Mouse (Mus musculus): Measurements from ENCODE around the gene Rasgef1c. TPM values are rescaled to one million over a fixed set of nuclear protein-coding genes. Genes with fewer than 3 reads are reported as not detected.

Gene Rasgef1c
- polyA plus RNA-seq, 1 experiment from 2014 or later: 0.18 TPM

GRCm38 (mm10) chr11:49996398-49996797 lies 94.8 kb downstream of the Rasgef1c start:
- no peak overlapping the region for H3K4me2 ChIP-seq
- H3K9me3 ChIP-seq (replicated peaks): 0 out of 2 replicates have a peak, but pooled peaks cover 3% of the 10 kb centered on the region
- H3K4me1 ChIP-seq (replicated peaks): no peaks in the 10 kb centered on the region
- no peak for ATAC-seq (ENCODE audit: insufficient number of reproducible peaks, low FRiP score)
- no peak overlapping the region for H3K4me3 ChIP-seq
- no peaks in the 10 kb centered on the region for H3K36me3 ChIP-seq
- WGBS: 68% methylated on average over 4 of the region's 4 CpGs
- H3K27ac ChIP-seq (ENCODE audit: poor library complexity, severe bottlenecking): no peak overlapping the region
- no peaks in the 10 kb centered on the region for H3K27me3 ChIP-seq (replicated peaks)
- no peak overlapping the region for H3K9ac ChIP-seq

GRCm38 (mm10) chr11:49997321-49997720 lies 95.7 kb downstream of the Rasgef1c start:
- 77% methylated on average over 5 of the region's 5 CpGs for WGBS
- no peak overlapping the region for H3K9ac ChIP-seq
- ATAC-seq (ENCODE audit: insufficient number of reproducible peaks, low FRiP score): no peak

GRCm38 (mm10) chr11:50002853-50003252 lies 101.2 kb downstream of the Rasgef1c start:
- Histone ChIP-seq H3K27me3 (replicated peaks) (no peaks in the 10 kb centered on the region), H3K27ac (ENCODE audit: poor library complexity, severe bottlenecking) (no peak overlapping the region), H3K4me1 (replicated peaks) (no peaks in the 10 kb centered on the region), H3K9ac (no peak overlapping the region), H3K9me3 (replicated peaks) (0 out of 2 replicates have a peak, but pooled peaks cover 3% of the 10 kb centered on the region), H3K36me3 (no peaks in the 10 kb centered on the region), H3K4me2 (no peak overlapping the region), H3K4me3 (no peak overlapping the region)
- 77% methylated on average over 4 of the region's 4 CpGs for WGBS
- ATAC-seq (ENCODE audit: insufficient number of reproducible peaks, low FRiP score): no peak

More at GRCm38 (mm10) chr11:49997321-49997720, 95.7 kb downstream of the Rasgef1c start:
- H3K27me3 ChIP-seq (replicated peaks): no peaks in the 10 kb centered on the region
- H3K27ac ChIP-seq (ENCODE audit: poor library complexity, severe bottlenecking): no peak overlapping the region
- no peak overlapping the region for H3K4me2 ChIP-seq
- H3K4me1 ChIP-seq (replicated peaks): no peaks in the 10 kb centered on the region
- H3K36me3 ChIP-seq: no peaks in the 10 kb centered on the region
- H3K9me3 ChIP-seq (replicated peaks): 0 out of 2 replicates have a peak, but pooled peaks cover 3% of the 10 kb centered on the region
- no peak overlapping the region for H3K4me3 ChIP-seq

GRCm38 (mm10) chr11:50007776-50008175 lies 106.1 kb downstream of the Rasgef1c start:
- Histone ChIP-seq H3K9me3 (replicated peaks) (no peaks in the 10 kb centered on the region), H3K4me3 (no peak overlapping the region), H3K27ac (ENCODE audit: poor library complexity, severe bottlenecking) (no peak overlapping the region), H3K4me1 (replicated peaks) (no peaks in the 10 kb centered on the region), H3K27me3 (replicated peaks) (peaks cover 5% of the 10 kb centered on the region; the same call in 1 of the 2 replicates), H3K4me2 (no peak overlapping the region), H3K9ac (no peak overlapping the region), H3K36me3 (no peaks in the 10 kb centered on the region)
- ATAC-seq (ENCODE audit: insufficient number of reproducible peaks, low FRiP score): no peak
- WGBS: 72% methylated on average over 10 of the region's 10 CpGs

- H3K4me1 ChIP-seq (replicated peaks): no peaks in the 10 kb centered on the region
- no peak overlapping the region for H3K4me2 ChIP-seq
- H3K9ac ChIP-seq: no peak overlapping the region
- H3K4me3 ChIP-seq: no peak overlapping the region
- WGBS: 39% methylated on average over 5 of the region's 5 CpGs
- no peak overlapping the region for H3K27ac ChIP-seq (ENCODE audit: poor library complexity, severe bottlenecking)
- no peaks in the 10 kb centered on the region for H3K9me3 ChIP-seq (replicated peaks)
- ATAC-seq (ENCODE audit: insufficient number of reproducible peaks, low FRiP score): no peak
- H3K27me3 ChIP-seq (replicated peaks): peaks cover 5% of the 10 kb centered on the region; the same call in 1 of the 2 replicates
- H3K36me3 ChIP-seq: no peaks in the 10 kb centered on the region
Measured at GRCm38 (mm10) chr11:50008231-50008630, 106.6 kb downstream of the Rasgef1c start.

GRCm38 (mm10) chr11:50013016-50013415 lies 111.4 kb downstream of the Rasgef1c start:
- no peaks in the 10 kb centered on the region for H3K9me3 ChIP-seq (replicated peaks)
- ATAC-seq (ENCODE audit: insufficient number of reproducible peaks, low FRiP score): no peak
- H3K27me3 ChIP-seq (replicated peaks): peaks cover 5% of the 10 kb centered on the region; the same call in 1 of the 2 replicates
- peaks cover 15% of the 10 kb centered on the region for H3K4me1 ChIP-seq (replicated peaks)
- WGBS: 72% methylated on average over 6 of the region's 6 CpGs
- H3K4me3 ChIP-seq: no peak overlapping the region
- no peak overlapping the region for H3K27ac ChIP-seq (ENCODE audit: poor library complexity, severe bottlenecking)
- no peak overlapping the region for H3K4me2 ChIP-seq
- no peaks in the 10 kb centered on the region for H3K36me3 ChIP-seq
- H3K9ac ChIP-seq: no peak overlapping the region

- Histone ChIP-seq H3K27me3 (replicated peaks) (no peaks in the 10 kb centered on the region), H3K9me3 (replicated peaks) (no peaks in the 10 kb centered on the region), H3K4me3 (no peak overlapping the region), H3K4me1 (replicated peaks) (peaks cover 19% of the 10 kb centered on the region), H3K4me2 (no peak overlapping the region), H3K9ac (no peak overlapping the region), H3K36me3 (no peaks in the 10 kb centered on the region), H3K27ac (ENCODE audit: poor library complexity, severe bottlenecking) (no peak overlapping the region)
- WGBS: 50% methylated on average over 5 of the region's 5 CpGs
- no peak for ATAC-seq (ENCODE audit: insufficient number of reproducible peaks, low FRiP score)
Measured at GRCm38 (mm10) chr11:50016503-50016902, 114.9 kb downstream of the Rasgef1c start.

- H3K27me3 ChIP-seq (replicated peaks): peaks cover under 1% of the 10 kb centered on the region; the same call in 1 of the 2 replicates
- no peaks in the 10 kb centered on the region for H3K9me3 ChIP-seq (replicated peaks)
- no peak overlapping the region for H3K4me2 ChIP-seq
- H3K9ac ChIP-seq: no peak overlapping the region
- ATAC-seq (ENCODE audit: insufficient number of reproducible peaks, low FRiP score): no peak
- no peak overlapping the region for H3K27ac ChIP-seq (ENCODE audit: poor library complexity, severe bottlenecking)
- peaks cover 19% of the 10 kb centered on the region for H3K4me1 ChIP-seq (replicated peaks)
- 65% methylated on average over 7 of the region's 7 CpGs for WGBS
- H3K4me3 ChIP-seq: no peak overlapping the region
- H3K36me3 ChIP-seq: no peaks in the 10 kb centered on the region
Measured at GRCm38 (mm10) chr11:50017511-50017910, 115.9 kb downstream of the Rasgef1c start.

- Histone ChIP-seq H3K9ac (no peak overlapping the region), H3K36me3 (no peaks in the 10 kb centered on the region)
- no peak for ATAC-seq (ENCODE audit: insufficient number of reproducible peaks, low FRiP score)
Measured at GRCm38 (mm10) chr11:50018848-50019247, 117.2 kb downstream of the Rasgef1c start.

GRCm38 (mm10) chr11:50022085-50022484 lies 120.5 kb downstream of the Rasgef1c start:
- H3K4me2 ChIP-seq: no peak overlapping the region
- 66% methylated on average over 3 of the region's 3 CpGs for WGBS
- H3K9me3 ChIP-seq (replicated peaks): no peaks in the 10 kb centered on the region
- H3K9ac ChIP-seq: no peak overlapping the region
- no peak for ATAC-seq (ENCODE audit: insufficient number of reproducible peaks, low FRiP score)
- H3K36me3 ChIP-seq: no peaks in the 10 kb centered on the region
- H3K4me1 ChIP-seq (replicated peaks): peaks cover 15% of the 10 kb centered on the region
- H3K27ac ChIP-seq (ENCODE audit: poor library complexity, severe bottlenecking): no peak overlapping the region
- H3K27me3 ChIP-seq (replicated peaks): peaks cover 18% of the 10 kb centered on the region
- no peak overlapping the region for H3K4me3 ChIP-seq

More at GRCm38 (mm10) chr11:50018848-50019247, 117.2 kb downstream of the Rasgef1c start:
- H3K4me1 ChIP-seq (replicated peaks): peaks cover 19% of the 10 kb centered on the region
- H3K9me3 ChIP-seq (replicated peaks): no peaks in the 10 kb centered on the region
- no peak overlapping the region for H3K4me2 ChIP-seq
- H3K4me3 ChIP-seq: no peak overlapping the region
- H3K27me3 ChIP-seq (replicated peaks): peaks cover 12% of the 10 kb centered on the region
- no peak overlapping the region for H3K27ac ChIP-seq (ENCODE audit: poor library complexity, severe bottlenecking)

GRCm38 (mm10) chr11:50024445-50024832 lies 122.8 kb downstream of the Rasgef1c start:
- ATAC-seq (ENCODE audit: insufficient number of reproducible peaks, low FRiP score): 0 out of 2 replicates have a peak, but pooled peaks have one; percentile 2
- Histone ChIP-seq H3K36me3 (no peaks in the 10 kb centered on the region), H3K4me3 (peak overlapping the region; percentile 93), H3K9ac (no peak overlapping the region), H3K9me3 (replicated peaks) (no peaks in the 10 kb centered on the region), H3K4me2 (peak overlapping the region; percentile 94), H3K27ac (ENCODE audit: poor library complexity, severe bottlenecking) (no peak overlapping the region), H3K27me3 (replicated peaks) (peaks cover 18% of the 10 kb centered on the region), H3K4me1 (replicated peaks) (peaks cover 15% of the 10 kb centered on the region)
- 67% methylated on average over 6 of the region's 6 CpGs for WGBS
